Mouse (Mus musculus) gonadal fat pad, adult 2 months (tissue): ENCODE data around the gene Tmem237. TPM values are rescaled to one million over a fixed set of nuclear protein-coding genes. Genes with fewer than 3 reads are reported as not detected.

Source experiments
- DNase-seq: peaks from one replicate; pipeline ENCODE4 v3.0.0-alpha.2; 2012; ENCODE audit warnings: low read depth
- polyA plus RNA-seq: library from polyadenylated mRNA; depleted of rRNA; stranded (reverse); fragments of >200 nt; gene quantifications from 2 replicates; pipeline ENCODE4 v1.2.3, GENCODE M21; 2012; rRNA removed

Gene Tmem237
- polyA plus RNA-seq, result 6.3 and 6.9 TPM in 2 replicates

GRCm38 (mm10) chr1:59119720-59120457, at the start of gene Tmem237:
Gene Tmem237 (minus strand): TSS chr1:59120408.
- no peak for DNase-seq

GRCm38 (mm10) chr1:59169586-59169985, 49.4 kb upstream of the Tmem237 start:
- DNase-seq, result no peak

GRCm38 (mm10) chr1:59168556-59168955, 48.3 kb upstream of the Tmem237 start:
- no peak for DNase-seq

- DNase-seq, result no peak
These were observed 47.6 kb upstream of the Tmem237 start for GRCm38 (mm10) chr1:59167654-59168425.

GRCm38 (mm10) chr1:59166232-59166905, 46.2 kb upstream of the Tmem237 start:
- DNase-seq, result no peak

GRCm38 (mm10) chr1:59163918-59164317, 43.7 kb upstream of the Tmem237 start:
- DNase-seq, result no peak

- DNase-seq, result no peak
These were observed 42.8 kb upstream of the Tmem237 start, which contains the start of gene Mpp4 for GRCm38 (mm10) chr1:59163030-59163461. Gene Mpp4 (minus strand): TSS chr1:59163389.

GRCm38 (mm10) chr1:59162309-59163024, 42.3 kb upstream of the Tmem237 start:
- no peak for DNase-seq

GRCm38 (mm10) chr1:59161396-59161795, 41.2 kb upstream of the Tmem237 start:
- no peak for DNase-seq

- DNase-seq, result no peak
These were observed 40.7 kb upstream of the Tmem237 start for GRCm38 (mm10) chr1:59160871-59161270.

- no peak for DNase-seq
These were observed 38.9 kb upstream of the Tmem237 start for GRCm38 (mm10) chr1:59159136-59159535.

- no peak for DNase-seq
These were observed 38.3 kb upstream of the Tmem237 start for GRCm38 (mm10) chr1:59158498-59158897.

- DNase-seq, result no peak
These were observed 37.6 kb upstream of the Tmem237 start for GRCm38 (mm10) chr1:59157846-59158245.

GRCm38 (mm10) chr1:59152346-59152745, 32.1 kb upstream of the Tmem237 start:
- DNase-seq, result no peak

GRCm38 (mm10) chr1:59150542-59150941, 30.3 kb upstream of the Tmem237 start:
- DNase-seq, result no peak

GRCm38 (mm10) chr1:59144543-59144942, 24.3 kb upstream of the Tmem237 start:
- no peak for DNase-seq

- DNase-seq, result no peak
These were observed 22.6 kb upstream of the Tmem237 start for GRCm38 (mm10) chr1:59142809-59143208.

- no peak for DNase-seq
These were observed 14.2 kb upstream of the Tmem237 start for GRCm38 (mm10) chr1:59134419-59134818.

GRCm38 (mm10) chr1:59128879-59129278, 8.7 kb upstream of the Tmem237 start:
- DNase-seq, result no peak

- DNase-seq, result no peak
These were observed 5.3 kb upstream of the Tmem237 start for GRCm38 (mm10) chr1:59125558-59125957.

GRCm38 (mm10) chr1:59110524-59110923, 9.7 kb downstream of the Tmem237 start:
- peak; percentile 34 for DNase-seq

- no peak for DNase-seq
These were observed 18.1 kb downstream of the Tmem237 start for GRCm38 (mm10) chr1:59102071-59102470.
